Mouse (Mus musculus) neural tube, embryonic 11.5 days (tissue): ENCODE measurements at regions not wholly inside any gene's neighbourhood (a gene's known extent, or its start where the extent isn't known, plus 50 kb on each side); places are given as distances from the start of the nearest gene placed in this dataset.

Experiments
- ATAC-seq: fragments of 200-750 bp; cut with Nextera tagmentation; 2 replicates; pipeline ENCODE4 v1.8.0; 2017; ENCODE audit warnings: moderate number of reproducible peaks, mild to moderate bottlenecking, moderate TSS enrichment, moderate library complexity; ENCODE audit not compliant: insufficient read depth, low FRiP score, low TSS enrichment
- DNase-seq: peaks from one replicate; pipeline ENCODE4 v3.0.0-alpha.2; 2015; ENCODE audit warnings: low spot score
- H3K27ac ChIP-seq: fragments of 300-500 bp; sonication (generic); 2 replicates; pipeline ENCODE4 v1.5.1; 2014; ENCODE audit warnings: low read depth, mild to moderate bottlenecking, low read length
- H3K27me3 ChIP-seq: fragments of 300-500 bp; sonication (generic); 2 replicates; pipeline ENCODE4 v1.6.1; 2014; ENCODE audit warnings: mild to moderate bottlenecking, low read length, mixed read lengths; ENCODE audit not compliant: control insufficient read depth, insufficient read depth
- H3K36me3 ChIP-seq: fragments of 300-500 bp; sonication (generic); 2 replicates; pipeline ENCODE4 v1.6.1; 2014; ENCODE audit warnings: mild to moderate bottlenecking, low read length, moderate library complexity, mixed read lengths; ENCODE audit not compliant: control insufficient read depth, insufficient read depth
- H3K4me1 ChIP-seq: fragments of 300-500 bp; sonication (generic); 2 replicates; pipeline ENCODE4 v1.6.1; 2014; ENCODE audit warnings: low read length, mixed read lengths; ENCODE audit not compliant: control insufficient read depth, insufficient read depth
- H3K4me2 ChIP-seq: fragments of 300-500 bp; sonication (generic); 2 replicates; pipeline ENCODE4 v1.6.1; 2014; ENCODE audit warnings: low read depth, mild to moderate bottlenecking, moderate library complexity
- H3K4me3 ChIP-seq: fragments of 300-500 bp; sonication (generic); 2 replicates; pipeline ENCODE4 v1.5.1; 2014; ENCODE audit warnings: low read depth, low read length
- H3K9ac ChIP-seq: fragments of 300-500 bp; sonication (generic); 2 replicates; pipeline ENCODE4 v1.6.1; 2014; ENCODE audit warnings: mild to moderate bottlenecking, low read length
- H3K9me3 ChIP-seq: fragments of 300-500 bp; sonication (generic); 2 replicates; pipeline ENCODE4 v1.6.1; 2016; ENCODE audit warnings: low read length; ENCODE audit not compliant: control insufficient read depth
- WGBS: fragments of 180-500 bp; shearing (Covaris S2); extraction: QIAGEN DNeasy Blood & Tissue Kit; methylation state at CpG from one replicate; pipeline ENCODE4 v1.1.7; 2014; 5-methylcytosine and 5-hydroxymethylcytosine counted together

GRCm38 (mm10) chr6:117237096-117237495 lies 68.8 kb downstream of the Cxcl12 start:
- no peak for ATAC-seq
- Histone ChIP-seq H3K9ac (no peak overlapping the region), H3K27me3 (no peaks in the 10 kb centered on the region), H3K4me1 (no peaks in the 10 kb centered on the region), H3K4me2 (no peak overlapping the region), H3K9me3 (no peaks in the 10 kb centered on the region), H3K27ac (no peak overlapping the region), H3K4me3 (no peak overlapping the region), H3K36me3 (no peaks in the 10 kb centered on the region)
- 77% methylated on average over 5 of the region's 5 CpGs for WGBS
- DNase-seq = no peak

GRCm38 (mm10) chr6:117241206-117241605 lies 72.9 kb downstream of the Cxcl12 start:
- WGBS = 81% methylated on average over 3 of the region's 3 CpGs
- Histone ChIP-seq H3K9ac (no peak overlapping the region), H3K27me3 (no peaks in the 10 kb centered on the region), H3K9me3 (no peaks in the 10 kb centered on the region), H3K27ac (no peak overlapping the region), H3K36me3 (no peaks in the 10 kb centered on the region), H3K4me1 (no peaks in the 10 kb centered on the region), H3K4me3 (no peak overlapping the region), H3K4me2 (no peak overlapping the region)
- ATAC-seq (no peak), DNase-seq (no peak)

- 82% methylated on average over 5 of the region's 5 CpGs for WGBS
- Histone ChIP-seq H3K4me3 (no peak overlapping the region), H3K27ac (no peak overlapping the region), H3K9ac (no peak overlapping the region), H3K4me1 (no peaks in the 10 kb centered on the region), H3K36me3 (no peaks in the 10 kb centered on the region), H3K4me2 (no peak overlapping the region), H3K27me3 (no peaks in the 10 kb centered on the region), H3K9me3 (no peaks in the 10 kb centered on the region)
- ATAC-seq (no peak), DNase-seq (no peak)
Measured at GRCm38 (mm10) chr6:117245398-117245797, 77.1 kb downstream of the Cxcl12 start.

- no peaks in the 10 kb centered on the region for H3K36me3 ChIP-seq
- H3K4me2 ChIP-seq = no peak overlapping the region
- 86% methylated on average over 6 of the region's 6 CpGs for whole genome bisulfite sequencing
- no peak for ATAC-seq
- H3K9me3 ChIP-seq = no peaks in the 10 kb centered on the region
- no peaks in the 10 kb centered on the region for H3K27me3 ChIP-seq
- H3K4me1 ChIP-seq = no peaks in the 10 kb centered on the region
- no peak overlapping the region for H3K4me3 ChIP-seq
- DNase-seq = no peak
- no peak overlapping the region for H3K27ac ChIP-seq
- no peak overlapping the region for H3K9ac ChIP-seq
Measured at GRCm38 (mm10) chr6:117245849-117246248, 77.5 kb downstream of the Cxcl12 start.

DNA sequence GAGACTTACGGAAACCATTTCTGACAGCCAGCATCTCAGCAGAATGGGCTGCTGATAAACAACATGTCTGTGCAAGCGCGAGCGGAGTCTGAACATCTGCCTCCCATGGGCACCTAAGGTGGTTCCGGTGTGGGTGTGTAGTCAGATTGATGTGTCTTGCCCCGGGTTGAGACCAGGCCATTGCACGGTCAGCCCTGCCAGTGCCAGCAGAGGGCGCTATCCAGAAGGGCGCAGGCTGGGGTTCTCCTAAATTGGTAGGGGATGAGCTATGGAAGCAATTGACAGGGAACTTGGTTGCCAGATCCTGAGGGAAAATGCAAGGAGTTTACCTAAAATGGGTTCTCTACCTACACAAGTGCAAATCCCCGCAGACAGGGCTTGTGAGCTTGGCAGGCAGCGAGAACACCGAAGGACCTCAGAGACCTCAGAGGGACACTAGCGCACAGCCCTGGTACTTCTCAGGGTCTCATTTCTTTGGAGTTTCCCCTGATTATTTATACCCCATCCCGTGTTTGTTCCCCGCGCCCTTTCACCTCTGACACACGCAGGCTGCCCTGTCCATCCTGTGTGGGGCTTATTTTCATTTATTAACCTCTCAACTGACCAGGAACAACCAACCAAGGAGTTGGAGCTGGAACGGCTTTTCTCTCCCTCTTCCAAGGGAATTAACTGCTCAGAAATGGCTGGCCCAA lies 81.0 kb downstream of the Cxcl12 start:
- Histone ChIP-seq H3K36me3 (no peaks in the 10 kb centered on the region), H3K4me3 (no peak overlapping the region), H3K4me2 (no peak overlapping the region), H3K27ac (no peak overlapping the region), H3K9ac (no peak overlapping the region), H3K9me3 (no peaks in the 10 kb centered on the region), H3K4me1 (no peaks in the 10 kb centered on the region), H3K27me3 (no peaks in the 10 kb centered on the region)
- WGBS = 69% methylated on average over 18 of the region's 18 CpGs
- ATAC-seq (no peak), DNase-seq (peak; percentile 49)

DNA sequence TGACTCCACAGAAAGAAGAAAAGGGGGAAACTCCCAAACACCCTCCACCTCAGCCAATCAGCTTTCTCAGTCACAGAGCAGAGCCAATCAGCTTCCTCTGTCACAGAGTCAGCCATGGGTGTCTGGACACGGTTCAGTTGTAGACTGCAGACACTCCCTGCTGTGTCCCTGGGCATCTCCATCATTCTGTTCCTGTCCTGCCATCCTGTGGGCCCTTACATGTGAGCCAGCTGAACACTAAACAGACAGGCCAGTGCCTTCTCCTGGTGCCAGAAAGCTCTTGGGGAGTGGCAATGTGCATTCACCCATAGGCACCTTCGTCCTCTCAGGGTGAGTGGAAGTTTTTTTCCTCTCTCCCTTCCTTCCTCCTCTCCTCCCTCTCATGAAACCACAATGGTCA lies 81.7 kb downstream of the Cxcl12 start:
- H3K36me3 ChIP-seq = no peaks in the 10 kb centered on the region
- no peaks in the 10 kb centered on the region for H3K9me3 ChIP-seq
- no peak overlapping the region for H3K4me2 ChIP-seq
- peak; percentile 30 for DNase-seq
- H3K4me1 ChIP-seq = no peaks in the 10 kb centered on the region
- H3K4me3 ChIP-seq = no peak overlapping the region
- no peak for ATAC-seq
- H3K27ac ChIP-seq = no peak overlapping the region
- no peak overlapping the region for H3K9ac ChIP-seq
- no peaks in the 10 kb centered on the region for H3K27me3 ChIP-seq
- 36% methylated on average over 2 of the region's 2 CpGs for WGBS

- H3K36me3 ChIP-seq = no peaks in the 10 kb centered on the region
- DNase-seq (no peak), ATAC-seq (no peak)
- H3K4me3 ChIP-seq = no peak overlapping the region
- H3K9me3 ChIP-seq = no peaks in the 10 kb centered on the region
- 66% methylated on average over 12 of the region's 12 CpGs for WGBS
- no peaks in the 10 kb centered on the region for H3K27me3 ChIP-seq
- H3K27ac ChIP-seq = no peak overlapping the region
- H3K4me1 ChIP-seq = no peaks in the 10 kb centered on the region
- H3K9ac ChIP-seq = no peak overlapping the region
- H3K4me2 ChIP-seq = no peak overlapping the region
Measured at GRCm38 (mm10) chr6:117251383-117251925, 83.1 kb downstream of the Cxcl12 start.

DNA sequence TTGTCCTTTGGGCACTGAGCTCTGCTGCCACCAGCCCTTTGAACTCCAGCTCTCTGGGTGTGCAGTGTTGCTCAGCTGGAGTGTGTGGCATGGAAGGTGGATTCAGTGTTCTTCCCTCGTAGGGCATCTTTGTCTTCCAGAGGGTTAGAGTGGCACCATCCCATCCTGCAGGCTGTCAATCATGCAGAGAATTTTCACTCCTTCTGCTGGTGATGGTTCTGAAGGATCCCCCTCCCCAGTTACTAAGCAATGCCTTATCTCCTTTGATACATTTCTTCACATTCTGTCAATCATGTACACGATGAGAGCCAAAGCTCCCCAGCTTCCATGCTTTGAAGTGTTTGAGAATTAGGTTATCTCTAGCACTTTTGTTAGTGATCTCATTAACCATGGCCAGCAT lies 84.0 kb downstream of the Cxcl12 start:
- 90% methylated on average over 2 of the region's 2 CpGs for WGBS

DNA sequence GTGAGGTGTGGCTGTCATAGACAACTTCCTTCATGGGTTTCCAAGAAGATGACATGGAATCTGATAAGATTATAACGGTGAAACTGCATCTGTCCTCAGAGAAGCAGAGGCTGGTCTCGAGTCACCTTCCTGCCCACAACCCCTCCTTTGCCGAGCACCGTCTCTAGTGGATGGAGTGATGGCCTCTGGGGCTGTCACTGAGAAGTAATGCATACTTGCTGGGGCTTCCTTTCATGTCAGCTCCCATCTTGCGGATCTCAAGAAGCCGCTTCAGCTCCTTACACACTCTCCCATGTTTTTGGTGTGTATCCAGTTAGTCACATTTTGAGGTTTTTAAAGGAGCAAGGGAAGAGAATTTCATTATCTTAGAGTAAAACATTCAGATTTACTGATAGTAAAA lies 84.7 kb downstream of the Cxcl12 start:
- H3K4me2 ChIP-seq = no peak overlapping the region
- no peaks in the 10 kb centered on the region for H3K27me3 ChIP-seq
- no peak for ATAC-seq
- no peak overlapping the region for H3K9ac ChIP-seq
- no peak overlapping the region for H3K4me3 ChIP-seq
- no peak for DNase-seq
- no peak overlapping the region for H3K27ac ChIP-seq
- H3K36me3 ChIP-seq = no peaks in the 10 kb centered on the region
- H3K4me1 ChIP-seq = no peaks in the 10 kb centered on the region
- WGBS = 92% methylated on average over 6 of the region's 6 CpGs
- H3K9me3 ChIP-seq = no peaks in the 10 kb centered on the region

More for the DNA sequence above, 84.0 kb downstream of the Cxcl12 start:
- H3K9me3 ChIP-seq = no peaks in the 10 kb centered on the region
- H3K27ac ChIP-seq = no peak overlapping the region
- no peaks in the 10 kb centered on the region for H3K4me1 ChIP-seq
- ATAC-seq = no peak
- H3K27me3 ChIP-seq = no peaks in the 10 kb centered on the region
- no peak overlapping the region for H3K9ac ChIP-seq
- H3K36me3 ChIP-seq = no peaks in the 10 kb centered on the region
- H3K4me2 ChIP-seq = no peak overlapping the region
- DNase-seq = no peak
- H3K4me3 ChIP-seq = no peak overlapping the region
